Mouse (Mus musculus): ENCODE results near the gene Ercc6. TPM values are rescaled to one million over a fixed set of nuclear protein-coding genes. Genes with fewer than 3 reads are reported as not detected.

Gene Ercc6
- total RNA-seq (2023): 10 to 100 TPM; 44.3 to 45.1 TPM

GRCm38 (mm10) chr14:32513336-32514032, at the start of gene Ercc6:
Gene Ercc6 (plus strand): TSS chr14:32513521.

GRCm38 (mm10) chr14:32464601-32465505, 48.5 kb upstream of the Ercc6 start, which contains the start of gene Slc18a3:
Gene Slc18a3 (minus strand): TSS chr14:32464850.

GRCm38 (mm10) chr14:32465889-32466288, 47.4 kb upstream of the Ercc6 start, which contains the start of gene Chat:
Gene Chat (minus strand): TSS chr14:32465989.

GRCm38 (mm10) chr14:32599290-32600041, 86.1 kb downstream of the Ercc6 start, which contains the start of gene Prrxl1:
Gene Prrxl1 (plus strand): TSS chr14:32599407.

Other genes with a start within 250 kb of the Ercc6 start
- gene Ogdhl, start 191.5 kb upstream of the Ercc6 start, total RNA-seq (2023): not detected
- not detected for gene 1700024G13Rik, start 125.1 kb upstream of the Ercc6 start, total RNA-seq (2023)
- gene Slc18a3, start 48.7 kb upstream of the Ercc6 start, total RNA-seq (2023): not detected
- not detected for gene Chat, start 47.5 kb upstream of the Ercc6 start, total RNA-seq (2023)
- not detected for gene Prrxl1, start 85.9 kb downstream of the Ercc6 start, total RNA-seq (2023)
- under 1 TPM; 0.33 to 0.93 TPM for gene 3425401B19Rik, start 171.8 kb downstream of the Ercc6 start, total RNA-seq (2023)